Mouse (Mus musculus) embryonic facial prominence, embryonic 10.5 days (tissue): ENCODE results near the gene Gas6. TPM values are rescaled to one million over a fixed set of nuclear protein-coding genes. Genes with fewer than 3 reads are reported as not detected.

ENCODE experiments used
- DNase-seq: peaks from one replicate; pipeline ENCODE4 v3.0.0-alpha.2; 2017; ENCODE audit warnings: low spot score
- H3K27ac ChIP-seq: fragments of 300-500 bp; sonication (generic); replicated peaks from 2 replicates; pipeline ENCODE4 v1.5.1; 2016; ENCODE audit warnings: mild to moderate bottlenecking
- H3K27me3 ChIP-seq: fragments of 300-500 bp; sonication (generic); replicated peaks from 2 replicates; pipeline ENCODE4 v1.6.1; 2016; ENCODE audit warnings: low read depth, mild to moderate bottlenecking; ENCODE audit not compliant: poor library complexity, severe bottlenecking
- H3K36me3 ChIP-seq: fragments of 300-500 bp; sonication (generic); replicated peaks from 2 replicates; pipeline ENCODE4 v1.6.1; 2016; ENCODE audit warnings: mild to moderate bottlenecking, moderate library complexity
- H3K4me1 ChIP-seq: fragments of 300-500 bp; sonication (generic); 2 replicates; pipeline ENCODE4 v1.6.1; 2016
- H3K4me3 ChIP-seq: fragments of 300-500 bp; sonication (generic); 2 replicates; pipeline ENCODE4 v1.5.1; 2016; ENCODE audit warnings: mild to moderate bottlenecking, moderate library complexity
- H3K9me3 ChIP-seq: fragments of 300-500 bp; sonication (generic); 2 replicates; pipeline ENCODE4 v1.6.1; 2016; ENCODE audit warnings: mild to moderate bottlenecking
- WGBS: fragments of 180-500 bp; shearing (Covaris S2); methylation state at CpG from one replicate; pipeline ENCODE4 v1.1.7; 2016; 5-methylcytosine and 5-hydroxymethylcytosine counted together
- polyA plus RNA-seq: library from polyadenylated mRNA; unstranded; fragments of >200 nt; fragmentation: Nextera tagmentation; extraction: Ambion mirVana; gene quantifications from 2 replicates; pipeline ENCODE4 v1.2.1, GENCODE M21; 2016

Gas6 gene
- polyA plus RNA-seq, 1 experiment from 2014 or later = 7.8 TPM

DNA sequence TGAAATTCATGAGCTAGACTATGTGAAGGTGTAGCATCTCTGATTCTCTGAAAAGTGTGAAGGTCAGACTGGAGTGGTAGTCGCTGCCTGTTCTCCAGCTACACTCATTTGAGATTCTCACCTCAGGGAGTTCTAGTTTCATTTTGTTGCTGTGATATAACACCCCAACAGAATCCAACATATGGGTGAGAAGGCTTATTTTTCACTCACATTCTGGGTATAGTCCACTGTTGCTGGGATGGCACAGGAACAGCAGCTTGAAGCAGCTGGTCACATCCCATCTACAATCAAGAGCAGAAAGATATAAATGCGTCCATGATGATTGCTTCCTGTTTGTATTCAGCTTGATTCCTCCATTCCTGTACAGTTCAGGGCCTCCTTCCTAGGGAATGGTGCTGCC is 52.1 kb downstream of the Gas6 start:
- Histone ChIP-seq H3K36me3 (no peaks in the 10 kb centered on the region), H3K4me3 (no peak overlapping the region), H3K27ac (no peak overlapping the region), H3K9me3 (no peaks in the 10 kb centered on the region), H3K27me3 (peaks cover 6% of the 10 kb centered on the region), H3K4me1 (no peaks in the 10 kb centered on the region)
- DNase-seq = no peak
- WGBS = 92% methylated on average over 2 of the region's 2 CpGs

DNA sequence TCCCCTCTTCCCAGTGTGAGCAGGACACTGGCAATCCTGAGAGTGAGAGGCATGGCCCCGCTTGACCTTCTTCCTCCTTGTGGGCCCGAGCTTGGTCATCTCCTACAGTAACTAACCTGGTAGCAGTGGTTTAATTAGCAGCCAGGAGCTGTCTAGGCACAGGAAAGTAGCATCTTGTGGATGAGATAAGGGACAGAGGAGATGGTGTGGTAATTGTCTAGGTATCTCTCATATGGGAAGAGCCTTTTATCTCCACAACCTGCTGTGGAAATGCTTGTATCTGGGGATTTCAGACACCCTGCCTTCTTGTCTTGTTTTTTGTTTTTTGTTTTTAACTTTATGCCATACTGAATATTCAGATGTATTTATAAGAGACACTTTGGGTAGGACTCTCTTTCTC is 56.8 kb downstream of the Gas6 start:
- H3K9me3 ChIP-seq = no peaks in the 10 kb centered on the region
- WGBS = 82% methylated on average over 2 of the region's 2 CpGs
- no peak for DNase-seq
- no peak overlapping the region for H3K27ac ChIP-seq
- H3K27me3 ChIP-seq = peaks cover 46% of the 10 kb centered on the region
- H3K4me3 ChIP-seq = no peak overlapping the region
- peaks cover 11% of the 10 kb centered on the region for H3K4me1 ChIP-seq
- H3K36me3 ChIP-seq = no peaks in the 10 kb centered on the region

GRCm38 (mm10) chr8:13436052-13436451 is 58.2 kb downstream of the Gas6 start:
- Histone ChIP-seq H3K9me3 (no peaks in the 10 kb centered on the region), H3K4me1 (peaks cover 11% of the 10 kb centered on the region), H3K36me3 (no peaks in the 10 kb centered on the region), H3K4me3 (no peak overlapping the region), H3K27ac (no peak overlapping the region), H3K27me3 (peaks cover 46% of the 10 kb centered on the region)
- no peak for DNase-seq
- WGBS = 10% methylated on average over 8 of the region's 8 CpGs

- Histone ChIP-seq H3K4me3 (no peak within 1 kb of the TSS), H3K27me3 (peaks cover 46% of the 10 kb centered on the region), H3K4me1 (peaks cover 11% of the 10 kb centered on the region), H3K9me3 (no peaks in the 10 kb centered on the region), H3K27ac (no peak within 1 kb of the TSS), H3K36me3 (no peaks in the 10 kb centered on the region)
- 15% methylated on average over 10 of the region's 10 CpGs for WGBS
- no peak for DNase-seq
Observed at GRCm38 (mm10) chr8:13434889-13435288, 59.4 kb downstream of the Gas6 start, which contains the start of gene Tmem255b. Gene Tmem255b (plus strand): TSS chr8:13435189.

DNA sequence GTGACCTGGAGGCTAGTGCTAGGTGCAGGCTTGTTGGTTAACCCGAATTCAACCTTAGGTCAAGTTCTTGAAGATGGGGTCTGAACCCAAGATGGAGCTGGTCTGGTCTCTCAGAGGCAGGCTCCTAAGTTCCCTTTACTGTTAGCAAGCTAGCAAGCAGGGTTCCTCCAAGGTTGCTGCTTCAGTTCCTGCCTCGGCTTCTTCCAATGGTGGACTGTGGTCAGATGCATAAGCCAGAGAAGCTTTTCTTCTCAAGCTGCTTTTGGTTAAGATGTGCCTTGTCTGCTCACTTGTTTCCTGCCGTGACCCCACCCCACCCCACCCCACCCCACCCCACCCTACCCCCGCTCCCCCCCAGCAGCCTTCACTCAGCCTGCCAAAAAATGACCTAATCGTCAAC is 61.2 kb downstream of the Gas6 start:
- no peaks in the 10 kb centered on the region for H3K36me3 ChIP-seq
- no peak for DNase-seq
- peaks cover 46% of the 10 kb centered on the region for H3K27me3 ChIP-seq
- H3K27ac ChIP-seq = no peak overlapping the region
- 82% methylated on average over 5 of the region's 5 CpGs for WGBS
- no peaks in the 10 kb centered on the region for H3K9me3 ChIP-seq
- no peak overlapping the region for H3K4me3 ChIP-seq
- H3K4me1 ChIP-seq = peaks cover 11% of the 10 kb centered on the region

DNA sequence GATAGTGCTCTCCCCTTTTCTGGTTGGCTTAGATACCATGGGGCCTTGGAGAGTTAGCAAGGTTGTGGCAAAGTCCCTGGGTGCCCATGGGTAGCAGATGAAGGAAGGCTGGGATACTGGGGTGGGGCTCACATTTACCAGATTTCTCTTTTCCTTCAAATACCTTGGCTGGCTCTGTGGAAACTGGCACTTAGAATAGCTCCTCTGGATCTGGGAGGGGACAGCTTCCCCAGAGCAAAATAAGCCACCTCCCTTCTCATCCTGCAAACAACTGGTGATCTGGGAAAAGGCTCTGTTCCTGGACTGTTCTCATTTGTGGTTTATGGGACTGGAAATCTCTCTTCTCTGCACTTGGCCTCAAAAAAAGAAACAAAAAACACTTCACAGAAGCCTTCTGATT is 63.4 kb downstream of the Gas6 start:
- Histone ChIP-seq H3K27ac (no peak overlapping the region), H3K27me3 (peaks cover 27% of the 10 kb centered on the region), H3K4me3 (no peak overlapping the region), H3K4me1 (peaks cover 9% of the 10 kb centered on the region), H3K9me3 (no peaks in the 10 kb centered on the region), H3K36me3 (no peaks in the 10 kb centered on the region)
- DNase-seq = no peak

GRCm38 (mm10) chr8:13430412-13430811 is 63.9 kb downstream of the Gas6 start:
- Histone ChIP-seq H3K27me3 (peaks cover 22% of the 10 kb centered on the region), H3K4me1 (peaks cover 5% of the 10 kb centered on the region), H3K4me3 (no peak overlapping the region), H3K36me3 (no peaks in the 10 kb centered on the region), H3K27ac (no peak overlapping the region), H3K9me3 (no peaks in the 10 kb centered on the region)
- no peak for DNase-seq
- WGBS = 84% methylated on average over 7 of the region's 7 CpGs

DNA sequence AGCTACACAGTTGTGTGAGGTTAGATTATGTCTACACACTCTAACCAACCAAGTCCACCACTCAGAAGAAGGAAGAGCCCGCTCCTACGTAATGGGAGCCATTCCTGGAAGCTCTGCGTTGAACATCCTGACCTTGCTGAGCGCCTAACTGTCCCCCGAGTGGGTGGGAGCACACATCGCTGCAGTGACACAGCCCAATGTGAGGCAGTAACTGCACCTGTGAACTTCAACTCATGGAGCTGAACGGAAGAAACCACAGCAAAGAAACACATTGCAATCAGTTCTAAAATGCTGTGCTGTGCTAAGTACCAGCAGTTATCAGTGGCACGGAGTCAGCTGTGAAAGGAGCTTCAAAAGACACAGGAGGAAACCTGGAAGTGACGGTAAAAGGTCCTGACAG is 66.1 kb downstream of the Gas6 start:
- Histone ChIP-seq H3K36me3 (no peaks in the 10 kb centered on the region), H3K27me3 (0 out of 2 replicates have a peak, but pooled peaks cover under 1% of the 10 kb centered on the region), H3K4me1 (no peaks in the 10 kb centered on the region), H3K4me3 (no peak overlapping the region), H3K27ac (no peak overlapping the region), H3K9me3 (no peaks in the 10 kb centered on the region)
- DNase-seq = no peak
- WGBS = 88% methylated on average over 9 of the region's 9 CpGs

DNA sequence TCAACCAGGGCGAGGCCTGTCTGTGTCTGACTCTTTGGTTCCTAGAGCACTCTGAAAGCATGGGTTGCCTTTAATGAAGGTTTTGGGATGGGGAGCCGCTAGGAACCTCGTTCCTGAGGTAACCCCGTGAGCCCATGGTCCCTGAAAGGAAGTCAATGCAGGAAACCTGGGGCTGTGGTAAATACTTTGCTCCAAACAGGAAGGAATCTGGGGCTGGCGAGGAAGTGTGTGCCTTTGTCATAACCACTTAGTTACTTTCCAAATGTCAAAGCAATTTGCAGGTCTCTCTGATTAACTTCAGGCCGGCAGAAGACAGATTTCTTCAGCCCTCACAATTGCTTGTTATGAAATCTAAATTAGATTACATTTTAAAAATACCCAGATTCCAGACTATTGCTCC is 66.9 kb downstream of the Gas6 start:
- no peak for DNase-seq
- 80% methylated on average over 6 of the region's 6 CpGs for WGBS
- H3K27me3 ChIP-seq = no peaks in the 10 kb centered on the region
- H3K36me3 ChIP-seq = no peaks in the 10 kb centered on the region
- H3K27ac ChIP-seq = no peak overlapping the region
- H3K4me3 ChIP-seq = no peak overlapping the region
- H3K9me3 ChIP-seq = no peaks in the 10 kb centered on the region
- H3K4me1 ChIP-seq = no peaks in the 10 kb centered on the region

- WGBS = 89% methylated on average over 6 of the region's 6 CpGs
- Histone ChIP-seq H3K27me3 (no peaks in the 10 kb centered on the region), H3K9me3 (no peaks in the 10 kb centered on the region), H3K4me3 (no peak overlapping the region), H3K27ac (no peak overlapping the region), H3K36me3 (no peaks in the 10 kb centered on the region), H3K4me1 (no peaks in the 10 kb centered on the region)
- no peak for DNase-seq
Observed at GRCm38 (mm10) chr8:13420970-13421369, 73.3 kb downstream of the Gas6 start.

DNA sequence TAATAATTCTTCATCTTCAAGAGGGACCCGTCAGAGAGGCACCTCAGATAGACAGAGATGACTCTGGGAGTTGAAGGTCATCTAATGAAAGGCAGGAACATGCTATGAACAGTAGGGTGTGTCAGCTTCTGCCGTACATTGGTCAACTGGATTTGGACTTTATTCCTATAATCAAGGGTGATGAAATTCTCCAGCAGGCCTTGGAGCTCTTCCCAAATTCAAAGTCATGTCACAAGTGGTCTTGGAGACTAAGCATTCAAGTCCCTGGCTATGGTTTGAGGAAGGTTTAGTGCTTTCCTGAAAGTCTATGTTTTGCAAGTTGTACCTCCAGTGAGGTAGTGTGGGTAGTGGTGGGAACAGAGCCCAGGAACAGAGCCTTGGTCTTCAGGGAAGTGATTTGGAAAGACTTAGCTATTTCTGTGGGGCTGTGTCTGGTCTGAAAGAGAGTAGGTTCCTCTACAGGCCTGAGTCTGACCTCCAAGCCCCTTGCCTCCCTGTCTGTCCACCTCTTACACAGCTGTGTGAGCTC is 75.1 kb downstream of the Gas6 start:
- Histone ChIP-seq H3K27me3 (no peaks in the 10 kb centered on the region), H3K36me3 (no peaks in the 10 kb centered on the region), H3K4me1 (no peaks in the 10 kb centered on the region), H3K4me3 (no peak overlapping the region), H3K27ac (no peak overlapping the region), H3K9me3 (no peaks in the 10 kb centered on the region)
- no peak for DNase-seq
- WGBS = 76% methylated on average over 2 of the region's 2 CpGs

DNA sequence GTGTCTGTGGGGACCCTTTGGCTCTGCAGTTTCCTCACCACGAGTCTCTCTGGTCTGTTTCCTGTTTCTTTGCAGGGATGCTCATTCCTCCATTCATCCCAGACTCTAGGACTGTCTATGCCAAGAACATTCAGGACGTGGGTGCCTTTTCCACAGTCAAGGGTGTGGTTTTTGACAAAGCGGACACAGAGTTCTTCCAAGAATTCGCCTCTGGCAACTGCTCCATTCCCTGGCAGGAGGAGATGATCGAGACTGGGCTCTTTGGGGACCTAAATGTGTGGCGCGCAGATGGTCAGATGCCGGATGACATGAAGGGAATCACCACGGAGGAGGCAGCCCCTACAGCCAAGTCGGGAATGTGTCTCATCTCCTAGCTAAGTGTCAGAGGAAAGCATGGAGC is 78.4 kb downstream of the Gas6 start:
- H3K27me3 ChIP-seq = no peaks in the 10 kb centered on the region
- no peaks in the 10 kb centered on the region for H3K36me3 ChIP-seq
- 78% methylated on average over 10 of the region's 10 CpGs for WGBS
- no peak overlapping the region for H3K27ac ChIP-seq
- no peak for DNase-seq
- H3K4me1 ChIP-seq = no peaks in the 10 kb centered on the region
- no peak overlapping the region for H3K4me3 ChIP-seq
- no peaks in the 10 kb centered on the region for H3K9me3 ChIP-seq
